Mouse (Mus musculus) embryonic facial prominence, embryonic 14.5 days (tissue): Measurements from ENCODE around the gene Itga9. TPM values are rescaled to one million over a fixed set of nuclear protein-coding genes. Genes with fewer than 3 reads are reported as not detected.

Experiments
- ATAC-seq: fragments of 200-750 bp; cut with Nextera tagmentation; 2 replicates; pipeline ENCODE4 v1.8.0; 2017; ENCODE audit warnings: low read depth, moderate number of reproducible peaks, moderate TSS enrichment
- DNase-seq: peaks from one replicate; pipeline ENCODE4 v3.0.0-alpha.2; 2015; ENCODE audit warnings: low spot score
- H3K27ac ChIP-seq: fragments of 300-500 bp; sonication (generic); replicated peaks from 2 replicates; pipeline ENCODE4 v1.5.1; 2014; ENCODE audit warnings: low read depth, mild to moderate bottlenecking, low read length, moderate library complexity
- H3K27me3 ChIP-seq: fragments of 300-500 bp; sonication (generic); replicated peaks from 2 replicates; pipeline ENCODE4 v1.6.1; 2014; ENCODE audit warnings: low read length; ENCODE audit not compliant: control insufficient read depth, insufficient read depth
- H3K36me3 ChIP-seq: fragments of 300-500 bp; sonication (generic); 2 replicates; pipeline ENCODE4 v1.6.1; 2014; ENCODE audit warnings: low read length, mixed read lengths; ENCODE audit not compliant: control insufficient read depth, insufficient read depth
- H3K4me1 ChIP-seq: fragments of 300-500 bp; sonication (generic); 2 replicates; pipeline ENCODE4 v1.6.1; 2014; ENCODE audit warnings: antibody characterized with exemption, low read length; ENCODE audit not compliant: control insufficient read depth, insufficient read depth
- H3K4me2 ChIP-seq: fragments of 300-500 bp; sonication (generic); 2 replicates; pipeline ENCODE4 v1.6.1; 2014; ENCODE audit warnings: low read depth, mild to moderate bottlenecking, low read length, moderate library complexity, mixed read lengths
- H3K4me3 ChIP-seq: fragments of 300-500 bp; sonication (generic); 2 replicates; pipeline ENCODE4 v1.5.1; 2014; ENCODE audit warnings: low read depth, mild to moderate bottlenecking, low read length
- H3K9ac ChIP-seq: fragments of 300-500 bp; sonication (generic); 2 replicates; pipeline ENCODE4 v1.6.1; 2014; ENCODE audit warnings: low read depth, mild to moderate bottlenecking, low read length, moderate library complexity, mixed read lengths
- H3K9me3 ChIP-seq: fragments of 300-500 bp; sonication (generic); 2 replicates; pipeline ENCODE4 v1.6.1; 2016; ENCODE audit warnings: low read length; ENCODE audit not compliant: control insufficient read depth
- WGBS: fragments of 180-500 bp; shearing (Covaris S2); extraction: QIAGEN DNeasy Blood & Tissue Kit; methylation state at CpG from one replicate; pipeline ENCODE4 v1.1.7; 2014; 5-methylcytosine and 5-hydroxymethylcytosine counted together
- polyA plus RNA-seq: library from polyadenylated mRNA; unstranded; fragments of >200 nt; fragmentation: Nextera tagmentation; extraction: Ambion mirVana; gene quantifications from 2 replicates; pipeline ENCODE4 v1.2.1, GENCODE M21; 2014

Itga9 gene
- polyA plus RNA-seq, 1 experiment from 2014 or later: 13.7 TPM

DNA sequence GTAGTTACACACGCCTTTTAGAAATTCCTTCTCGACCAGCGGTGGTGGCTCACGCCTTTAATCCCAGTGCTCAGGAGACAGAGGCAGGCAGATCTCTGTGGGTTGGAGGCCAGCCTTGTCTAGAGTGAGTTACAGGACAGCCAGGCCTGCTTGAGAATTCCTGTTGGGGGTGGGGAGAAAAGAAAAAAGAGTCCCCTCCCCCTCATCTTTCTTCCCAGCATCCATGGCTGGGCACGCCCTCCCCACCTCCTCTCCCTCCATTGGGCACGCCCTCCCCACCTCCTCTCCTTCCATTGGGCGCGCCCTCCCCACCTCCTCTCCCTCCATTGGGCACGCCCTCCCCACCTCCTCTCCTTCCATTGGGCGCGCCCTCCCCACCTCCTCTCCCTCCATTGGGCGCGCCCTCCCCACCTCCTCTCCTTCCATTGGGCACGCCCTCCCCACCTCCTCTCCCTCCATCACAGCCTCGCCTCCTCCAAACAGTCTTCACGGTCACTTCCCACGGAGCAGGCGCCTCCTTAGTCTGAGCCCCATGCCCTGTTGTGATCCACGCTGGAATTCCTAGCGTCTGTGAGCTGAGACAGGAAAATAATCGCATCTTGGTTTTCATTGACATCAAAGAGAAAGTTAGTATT lies 186.8 kb downstream of the Itga9 start:
- no peaks in the 10 kb centered on the region for H3K36me3 ChIP-seq
- H3K4me1 ChIP-seq: peaks cover 16% of the 10 kb centered on the region
- no peak overlapping the region for H3K27ac ChIP-seq
- no peak overlapping the region for H3K9ac ChIP-seq
- no peak overlapping the region for H3K4me3 ChIP-seq
- H3K4me2 ChIP-seq: no peak overlapping the region
- no peaks in the 10 kb centered on the region for H3K27me3 ChIP-seq
- no peak for ATAC-seq
- no peak for DNase-seq
- no peaks in the 10 kb centered on the region for H3K9me3 ChIP-seq
- 66% methylated on average over 13 of the region's 21 CpGs for whole genome bisulfite sequencing

DNA sequence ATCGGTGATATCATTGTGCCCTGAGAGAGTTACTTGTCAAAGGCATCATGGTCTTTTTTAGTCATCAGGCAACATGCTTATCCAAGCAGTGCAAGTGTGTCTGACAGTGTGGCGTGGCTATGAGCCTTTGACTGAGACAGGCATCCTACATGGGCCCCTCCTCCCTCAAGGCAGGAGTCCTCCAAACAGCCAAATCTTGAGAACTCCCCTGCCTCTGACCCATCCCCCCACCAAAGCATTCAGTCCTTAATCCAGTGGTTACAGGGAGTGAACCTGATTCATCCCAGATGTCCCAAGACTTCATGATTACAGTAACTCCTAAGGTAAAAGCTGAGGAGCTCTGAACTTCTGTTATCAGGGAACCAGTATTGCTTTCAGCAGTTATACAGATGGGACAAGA lies 188.2 kb downstream of the Itga9 start:
- Histone ChIP-seq H3K9ac (no peak overlapping the region), H3K4me3 (no peak overlapping the region), H3K36me3 (no peaks in the 10 kb centered on the region), H3K9me3 (no peaks in the 10 kb centered on the region), H3K4me2 (no peak overlapping the region), H3K4me1 (peaks cover 23% of the 10 kb centered on the region), H3K27me3 (no peaks in the 10 kb centered on the region), H3K27ac (peak overlapping the region; percentile 63)
- WGBS: 36% methylated on average over 2 of the region's 2 CpGs
- ATAC-seq: peak; percentile 79; the same call in 1 of the 2 replicates
- DNase-seq: peak; percentile 70

DNA sequence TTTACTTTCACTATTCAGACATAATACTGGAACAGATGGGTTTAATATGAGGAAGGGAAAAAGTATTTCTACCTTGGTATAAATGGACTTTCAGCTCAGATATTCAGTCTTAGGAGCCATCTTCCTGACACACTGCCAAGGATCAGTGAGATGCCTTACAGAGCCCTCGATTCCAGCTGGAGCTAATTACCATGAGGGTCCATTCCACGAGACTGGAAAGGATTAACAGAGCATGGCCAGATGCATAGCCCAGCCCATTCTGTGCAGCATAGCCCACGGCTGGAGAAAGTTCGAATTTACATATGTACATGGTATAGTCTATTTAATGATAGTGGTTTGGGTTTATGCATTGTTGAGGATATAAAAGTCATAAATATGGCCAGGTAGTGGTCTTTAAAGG lies 188.8 kb downstream of the Itga9 start:
- WGBS: 21% methylated on average over 4 of the region's 4 CpGs
- Histone ChIP-seq H3K4me3 (no peak overlapping the region), H3K27me3 (no peaks in the 10 kb centered on the region), H3K27ac (peak overlapping the region; percentile 63; the same call in 1 of the 2 replicates), H3K36me3 (no peaks in the 10 kb centered on the region), H3K9me3 (no peaks in the 10 kb centered on the region), H3K9ac (no peak overlapping the region), H3K4me1 (peaks cover 24% of the 10 kb centered on the region), H3K4me2 (no peak overlapping the region)
- 0 out of 2 replicates have a peak, but pooled peaks have one; percentile 55 for ATAC-seq
- peak; percentile 80 for DNase-seq

DNA sequence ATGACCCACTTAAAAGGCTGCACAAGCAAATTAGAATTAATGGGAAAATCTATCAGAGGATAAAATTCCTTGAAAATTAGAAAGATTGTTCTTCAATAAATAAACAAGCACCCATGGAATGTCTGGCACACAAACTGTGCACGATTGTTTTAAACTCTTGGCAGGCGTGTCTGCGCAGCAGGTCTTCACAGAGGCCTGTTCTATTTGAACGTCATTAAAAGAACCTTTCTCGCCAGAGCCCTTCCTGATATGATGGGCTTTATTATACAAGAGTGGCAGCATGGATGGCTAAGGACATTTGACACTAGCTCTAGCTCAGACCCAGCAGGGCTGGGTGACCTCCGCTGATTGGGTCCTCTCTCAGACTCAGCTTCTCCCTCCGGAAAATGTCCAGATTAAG lies 192.6 kb downstream of the Itga9 start:
- Histone ChIP-seq H3K27ac (no peak overlapping the region), H3K4me2 (no peak overlapping the region), H3K27me3 (no peaks in the 10 kb centered on the region), H3K9ac (no peak overlapping the region), H3K36me3 (no peaks in the 10 kb centered on the region), H3K9me3 (no peaks in the 10 kb centered on the region), H3K4me3 (no peak overlapping the region), H3K4me1 (peaks cover 32% of the 10 kb centered on the region)
- ATAC-seq (no peak), DNase-seq (no peak)
- WGBS: 61% methylated on average over 7 of the region's 7 CpGs

DNA sequence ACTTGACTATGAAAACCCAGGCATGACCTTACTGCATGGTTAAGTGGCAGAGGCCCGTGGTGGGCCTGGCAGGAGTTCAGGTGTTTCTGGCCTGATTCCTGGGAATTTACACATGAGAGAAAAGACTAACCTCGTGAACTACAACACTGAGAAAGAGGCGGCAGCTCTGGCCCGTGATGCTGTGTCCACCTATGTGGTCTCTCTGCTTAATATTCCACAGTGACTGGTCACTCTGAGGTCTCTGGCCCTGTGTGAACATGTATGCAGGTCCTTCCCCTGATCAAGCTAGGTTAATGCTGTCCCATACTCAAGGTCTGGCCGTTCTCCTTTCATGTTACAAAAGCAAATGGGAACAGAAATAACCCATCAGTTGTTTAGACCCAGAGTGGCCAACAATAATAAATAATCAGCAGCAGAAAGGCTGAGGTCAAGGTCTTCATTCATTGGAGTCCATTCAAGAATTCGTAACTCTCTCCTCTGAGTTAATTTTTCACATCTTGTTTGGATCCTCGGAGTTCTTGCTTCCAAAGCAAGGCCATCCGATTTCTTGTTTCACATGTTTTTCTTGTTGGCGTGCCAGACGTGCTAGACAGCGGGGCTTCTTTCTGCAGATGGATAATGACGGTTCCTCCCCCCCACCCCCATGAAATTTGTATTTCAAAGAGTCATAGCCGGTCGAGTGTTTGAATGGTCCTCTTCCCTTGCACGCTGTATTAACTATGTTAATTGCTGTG lies 194.9 kb downstream of the Itga9 start:
- Histone ChIP-seq H3K27me3 (no peaks in the 10 kb centered on the region), H3K4me3 (no peak overlapping the region), H3K27ac (peak overlapping the region; percentile 41), H3K9me3 (no peaks in the 10 kb centered on the region), H3K36me3 (no peaks in the 10 kb centered on the region), H3K4me2 (no peak overlapping the region), H3K9ac (no peak overlapping the region), H3K4me1 (peaks cover 17% of the 10 kb centered on the region)
- DNase-seq: peak; percentile 89
- ATAC-seq: 0 out of 2 replicates have a peak, but pooled peaks have one; percentile 30
- 46% methylated on average over 15 of the region's 15 CpGs for WGBS

DNA sequence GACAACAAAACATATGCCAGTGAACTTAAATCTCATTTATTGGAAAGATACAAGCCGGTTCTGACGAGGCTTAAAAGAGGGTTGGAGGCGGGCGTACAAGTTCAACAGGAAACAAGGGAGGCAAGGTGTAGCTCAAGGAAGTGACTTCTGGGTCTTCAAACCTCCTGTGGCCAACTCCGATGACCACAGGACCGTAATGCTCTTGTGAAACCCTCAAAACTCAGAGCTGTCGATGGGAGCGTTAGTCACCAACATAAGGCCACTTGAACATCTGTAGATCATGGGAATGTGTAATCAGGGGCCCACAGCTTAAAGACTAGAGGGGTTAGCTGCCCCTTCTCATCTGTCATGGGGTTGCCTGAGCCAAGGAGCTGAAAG lies 195.4 kb downstream of the Itga9 start:
- Histone ChIP-seq H3K9ac (no peak overlapping the region), H3K4me3 (no peak overlapping the region), H3K36me3 (no peaks in the 10 kb centered on the region), H3K4me2 (no peak overlapping the region), H3K27me3 (no peaks in the 10 kb centered on the region), H3K9me3 (no peaks in the 10 kb centered on the region), H3K27ac (no peak overlapping the region; the same call in 1 of the 2 replicates), H3K4me1 (peaks cover 17% of the 10 kb centered on the region)
- 70% methylated on average over 8 of the region's 8 CpGs for WGBS
- DNase-seq (no peak), ATAC-seq (no peak)

DNA sequence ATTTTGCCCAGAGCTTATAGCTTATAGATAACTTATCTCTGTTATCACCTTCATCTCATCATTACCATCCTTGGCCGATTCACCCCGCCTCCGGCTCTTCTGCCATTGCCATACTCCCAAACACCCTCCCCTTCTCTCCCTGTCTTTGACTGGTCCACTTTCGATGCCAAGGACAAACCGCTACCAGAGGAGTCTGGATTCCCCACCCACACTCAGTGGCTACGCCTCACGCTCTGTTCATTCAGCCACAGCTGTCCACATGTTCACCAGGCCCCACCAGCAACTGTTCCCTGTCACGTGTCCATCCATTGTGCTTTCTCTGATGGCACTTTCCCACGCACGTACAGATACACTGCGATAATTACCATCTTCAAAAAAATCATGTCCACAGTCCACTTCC lies 195.9 kb downstream of the Itga9 start:
- H3K27ac ChIP-seq: no peak overlapping the region
- 91% methylated on average over 11 of the region's 11 CpGs for WGBS
- no peaks in the 10 kb centered on the region for H3K27me3 ChIP-seq
- DNase-seq (no peak), ATAC-seq (no peak)
- H3K4me1 ChIP-seq: peaks cover 17% of the 10 kb centered on the region
- H3K9me3 ChIP-seq: no peaks in the 10 kb centered on the region
- H3K9ac ChIP-seq: no peak overlapping the region
- H3K4me3 ChIP-seq: no peak overlapping the region
- H3K4me2 ChIP-seq: no peak overlapping the region
- H3K36me3 ChIP-seq: no peaks in the 10 kb centered on the region

DNA sequence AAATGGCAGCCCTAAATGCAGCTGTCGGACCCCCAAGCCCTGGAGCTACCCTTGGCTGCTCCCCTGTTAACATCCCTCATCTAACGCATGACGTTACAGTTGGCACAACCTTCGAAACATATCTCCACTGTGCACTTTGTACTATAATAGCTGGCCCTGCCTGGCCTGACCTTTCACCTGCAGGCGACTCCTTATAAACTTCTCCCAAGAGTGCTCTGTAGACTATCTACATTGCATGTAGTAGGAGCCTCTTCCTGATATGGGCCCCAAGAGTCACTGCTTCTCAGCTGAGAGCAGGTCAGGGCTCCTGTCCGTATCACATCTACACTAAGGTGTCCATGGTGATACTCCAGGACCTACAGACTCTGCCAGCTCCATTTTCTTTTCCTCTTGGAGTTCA lies 199.2 kb downstream of the Itga9 start:
- Histone ChIP-seq H3K9me3 (no peaks in the 10 kb centered on the region), H3K4me1 (peaks cover 5% of the 10 kb centered on the region; the same call in 1 of the 2 replicates), H3K36me3 (0 out of 2 replicates have a peak, but pooled peaks cover 14% of the 10 kb centered on the region), H3K4me2 (no peak overlapping the region), H3K9ac (no peak overlapping the region), H3K4me3 (no peak overlapping the region), H3K27ac (no peak overlapping the region), H3K27me3 (no peaks in the 10 kb centered on the region)
- WGBS: 87% methylated on average over 6 of the region's 6 CpGs
- ATAC-seq: no peak
- no peak for DNase-seq
